Mouse (Mus musculus) thymus, adult 2 months (tissue): ENCODE measurements around the gene Myo18b.

Experiments
- CTCF ChIP-seq: fragments of 200-500 bp; IDR thresholded peaks from 2 replicates; pipeline ENCODE4 v1.5.1; 2012; ENCODE audit warnings: mild to moderate bottlenecking, control low read depth, low read length, moderate library complexity, borderline replicate concordance; ENCODE audit not compliant: control insufficient read depth, poor library complexity, insufficient read depth; ENCODE audit errors: extremely low read depth
- POLR2A ChIP-seq: fragments of 200-500 bp; IDR thresholded peaks from 2 replicates; pipeline ENCODE4 v1.6.1; 2012; ENCODE audit warnings: mild to moderate bottlenecking, low read length, control low read depth, moderate library complexity; ENCODE audit not compliant: control insufficient read depth, poor library complexity, insufficient read depth; ENCODE audit errors: extremely low read depth

- no peak for TF ChIP-seq POLR2A
- no peak for TF ChIP-seq CTCF
These were observed 255.0 kb downstream of the Myo18b start for GRCm38 (mm10) chr5:112641131-112641530.
